Mouse (Mus musculus): ENCODE results near the gene Inhbb. TPM values are rescaled to one million over a fixed set of nuclear protein-coding genes. Genes with fewer than 3 reads are reported as not detected.

Gene Inhbb
- polyA plus RNA-seq, 1 experiment from 2014 or later, result 0.34 TPM

GRCm38 (mm10) chr1:119443591-119444350 lies 21.7 kb upstream of the Inhbb start:
- Histone ChIP-seq H3K9ac (no peak overlapping the region), H3K27me3 (0 out of 2 replicates have a peak, but pooled peaks cover 3% of the 10 kb centered on the region), H3K36me3 (no peaks in the 10 kb centered on the region), H3K4me2 (no peak overlapping the region), H3K4me1 (peaks cover 4% of the 10 kb centered on the region; the same call in 1 of the 2 replicates), H3K27ac (no peak overlapping the region), H3K4me3 (replicated peaks) (no peak overlapping the region), H3K9me3 (replicated peaks) (no peaks in the 10 kb centered on the region)
- ATAC-seq (replicated peaks; ENCODE audit: low FRiP score), result no peak
- 89% methylated on average over 21 of the region's 21 CpGs for WGBS

- no peak overlapping the region for H3K4me2 ChIP-seq
- 91% methylated on average over 9 of the region's 9 CpGs for WGBS
- no peak overlapping the region for H3K9ac ChIP-seq
- no peaks in the 10 kb centered on the region for H3K36me3 ChIP-seq
- H3K4me1 ChIP-seq, result peaks cover 4% of the 10 kb centered on the region; the same call in 1 of the 2 replicates
- ATAC-seq (replicated peaks; ENCODE audit: low FRiP score), result no peak
- H3K9me3 ChIP-seq (replicated peaks), result no peaks in the 10 kb centered on the region
- no peak overlapping the region for H3K27ac ChIP-seq
- no peak overlapping the region for H3K4me3 ChIP-seq (replicated peaks)
- 0 out of 2 replicates have a peak, but pooled peaks cover 3% of the 10 kb centered on the region for H3K27me3 ChIP-seq
Observed at GRCm38 (mm10) chr1:119442901-119443300, 20.9 kb upstream of the Inhbb start.

GRCm38 (mm10) chr1:119438105-119438637 lies 16.1 kb upstream of the Inhbb start:
- no peak overlapping the region for H3K27ac ChIP-seq
- WGBS, result 94% methylated on average over 9 of the region's 9 CpGs
- no peak overlapping the region for H3K4me3 ChIP-seq (replicated peaks)
- no peaks in the 10 kb centered on the region for H3K27me3 ChIP-seq
- H3K4me1 ChIP-seq, result no peaks in the 10 kb centered on the region
- H3K9me3 ChIP-seq (replicated peaks), result no peaks in the 10 kb centered on the region
- no peak overlapping the region for H3K9ac ChIP-seq
- H3K36me3 ChIP-seq, result no peaks in the 10 kb centered on the region
- ATAC-seq (replicated peaks; ENCODE audit: low FRiP score), result no peak
- H3K4me2 ChIP-seq, result no peak overlapping the region

- Histone ChIP-seq H3K36me3 (no peaks in the 10 kb centered on the region), H3K9ac (no peak overlapping the region), H3K4me3 (replicated peaks) (no peak overlapping the region), H3K9me3 (replicated peaks) (no peaks in the 10 kb centered on the region), H3K4me1 (no peaks in the 10 kb centered on the region), H3K27ac (no peak overlapping the region), H3K27me3 (no peaks in the 10 kb centered on the region), H3K4me2 (no peak overlapping the region)
- no peak for ATAC-seq (replicated peaks; ENCODE audit: low FRiP score)
- 71% methylated on average over 6 of the region's 6 CpGs for WGBS
Observed at GRCm38 (mm10) chr1:119437401-119437800, 15.4 kb upstream of the Inhbb start.

- H3K27me3 ChIP-seq, result peaks cover 66% of the 10 kb centered on the region
- no peak overlapping the region for H3K27ac ChIP-seq
- no peak overlapping the region for H3K4me2 ChIP-seq
- H3K9ac ChIP-seq, result no peak overlapping the region
- no peak for ATAC-seq (replicated peaks; ENCODE audit: low FRiP score)
- H3K4me1 ChIP-seq, result peaks cover 37% of the 10 kb centered on the region
- no peak overlapping the region for H3K4me3 ChIP-seq (replicated peaks)
- H3K9me3 ChIP-seq (replicated peaks), result no peaks in the 10 kb centered on the region
- 10% methylated on average over 6 of the region's 6 CpGs for WGBS
- no peaks in the 10 kb centered on the region for H3K36me3 ChIP-seq
Observed at GRCm38 (mm10) chr1:119424141-119424860, 2.3 kb upstream of the Inhbb start.

- Histone ChIP-seq H3K9ac (no peak overlapping the region), H3K4me2 (no peak overlapping the region), H3K27ac (no peak overlapping the region), H3K27me3 (peaks cover 74% of the 10 kb centered on the region), H3K4me3 (replicated peaks) (no peak overlapping the region), H3K36me3 (no peaks in the 10 kb centered on the region), H3K4me1 (peaks cover 39% of the 10 kb centered on the region), H3K9me3 (replicated peaks) (no peaks in the 10 kb centered on the region)
- 10% methylated on average over 13 of the region's 14 CpGs for WGBS
- no peak for ATAC-seq (replicated peaks; ENCODE audit: low FRiP score)
Observed at GRCm38 (mm10) chr1:119423510-119423909, 1.5 kb upstream of the Inhbb start.

GRCm38 (mm10) chr1:119422460-119423015 lies 490 bp upstream of the Inhbb start:
- ATAC-seq (replicated peaks; ENCODE audit: low FRiP score), result no peak
- Histone ChIP-seq H3K27ac (no peak overlapping the region), H3K4me2 (peak overlapping the region; percentile 100), H3K36me3 (no peaks in the 10 kb centered on the region), H3K9ac (0 out of 2 replicates have a peak overlapping the region, but pooled peaks have one; percentile 49), H3K27me3 (peaks cover 83% of the 10 kb centered on the region), H3K4me3 (replicated peaks) (peak overlapping the region; percentile 63), H3K4me1 (peaks cover 39% of the 10 kb centered on the region), H3K9me3 (replicated peaks) (no peaks in the 10 kb centered on the region)
- WGBS, result under 1% methylated on average over 31 of the region's 32 CpGs

GRCm38 (mm10) chr1:119420984-119421575 lies 968 bp downstream of the Inhbb start:
- H3K4me1 ChIP-seq, result peaks cover 39% of the 10 kb centered on the region
- H3K27ac ChIP-seq, result no peak overlapping the region
- peaks cover 97% of the 10 kb centered on the region for H3K27me3 ChIP-seq
- H3K9me3 ChIP-seq (replicated peaks), result no peaks in the 10 kb centered on the region
- H3K36me3 ChIP-seq, result no peaks in the 10 kb centered on the region
- peak overlapping the region; percentile 63 for H3K4me3 ChIP-seq (replicated peaks)
- H3K9ac ChIP-seq, result peak overlapping the region; percentile 49
- peak overlapping the region; percentile 100 for H3K4me2 ChIP-seq
- peak; percentile 30; the same call in 1 of the 2 replicates for ATAC-seq (replicated peaks; ENCODE audit: low FRiP score)
- WGBS, result under 1% methylated on average over 51 of the region's 78 CpGs

GRCm38 (mm10) chr1:119420189-119420983 lies 1.7 kb downstream of the Inhbb start:
- no peak for ATAC-seq (replicated peaks; ENCODE audit: low FRiP score)
- Histone ChIP-seq H3K9ac (no peak overlapping the region), H3K36me3 (no peaks in the 10 kb centered on the region), H3K4me3 (replicated peaks) (peak overlapping the region; percentile 63), H3K4me2 (peak overlapping the region; percentile 100), H3K4me1 (peaks cover 39% of the 10 kb centered on the region), H3K9me3 (replicated peaks) (no peaks in the 10 kb centered on the region), H3K27ac (no peak overlapping the region), H3K27me3 (peaks cover 96% of the 10 kb centered on the region)
- WGBS, result 1% methylated on average over 76 of the region's 76 CpGs

- ATAC-seq (replicated peaks; ENCODE audit: low FRiP score), result no peak
- Histone ChIP-seq H3K27ac (no peak overlapping the region), H3K9me3 (replicated peaks) (no peaks in the 10 kb centered on the region), H3K36me3 (no peaks in the 10 kb centered on the region), H3K9ac (no peak overlapping the region), H3K4me3 (replicated peaks) (peak overlapping the region; percentile 63; the same call in 1 of the 2 replicates), H3K27me3 (peaks cover 94% of the 10 kb centered on the region), H3K4me1 (peaks cover 39% of the 10 kb centered on the region), H3K4me2 (peak overlapping the region; percentile 100)
- 5% methylated on average over 29 of the region's 29 CpGs for WGBS
Observed at GRCm38 (mm10) chr1:119419151-119420105, 2.6 kb downstream of the Inhbb start.
